Mouse (Mus musculus) splenic B cell, adult 2 months (primary cell): ENCODE measurements around the gene Rpl7a.
"Not testable (repeated sequence)": the region's sequence is repeated elsewhere in the genome, so short reads cannot be mapped to it uniquely, and the experiment has no call there.

Experiments used
- DNase-seq: peaks from one replicate; pipeline ENCODE4 v3.0.0-alpha.2; 2011; ENCODE audit warnings: low read depth, low spot score
- H3K27me3 ChIP-seq: 2 replicates; pipeline ENCODE4 v1.6.1; 2012; ENCODE audit warnings: mild to moderate bottlenecking, low read length, moderate library complexity, mixed read lengths; ENCODE audit not compliant: control insufficient read depth, poor library complexity, insufficient read depth, severe bottlenecking
- H3K36me3 ChIP-seq: 2 replicates; pipeline ENCODE4 v1.6.1; 2012; ENCODE audit warnings: mild to moderate bottlenecking, low read length, moderate library complexity, mixed read lengths; ENCODE audit not compliant: control insufficient read depth, poor library complexity, insufficient read depth, severe bottlenecking

Gene Rpl7a

GRCm38 (mm10) chr2:26910124-26910993 is at the start of gene Rpl7a, which contains the start of gene Med22:
TSS of gene Rpl7a (plus strand) at chr2:26910764.
TSS of gene Med22 (minus strand) at chr2:26910677.
- Histone ChIP-seq H3K36me3 (peaks cover 14% of the 10 kb centered on the region), H3K27me3 (no peaks in the 10 kb centered on the region)
- peak; percentile 99 for DNase-seq

- no peaks in the 10 kb centered on the region for H3K36me3 ChIP-seq
- H3K27me3 ChIP-seq = no peaks in the 10 kb centered on the region; the same call in 1 of the 2 replicates
- no peak for DNase-seq
These were observed 47.7 kb upstream of the Rpl7a start for GRCm38 (mm10) chr2:26862856-26863255.

- H3K36me3 ChIP-seq = no peaks in the 10 kb centered on the region
- no peaks in the 10 kb centered on the region; the same call in 1 of the 2 replicates for H3K27me3 ChIP-seq
- no peak for DNase-seq
These were observed 45.7 kb upstream of the Rpl7a start, which contains the start of gene Abo for GRCm38 (mm10) chr2:26864879-26865278. TSS of gene Abo (minus strand) at chr2:26864979.

GRCm38 (mm10) chr2:26870666-26871065 is 39.9 kb upstream of the Rpl7a start:
- H3K27me3 ChIP-seq = no peaks in the 10 kb centered on the region; the same call in 1 of the 2 replicates
- DNase-seq = no peak
- H3K36me3 ChIP-seq = no peaks in the 10 kb centered on the region

- Histone ChIP-seq H3K27me3 (no peaks in the 10 kb centered on the region), H3K36me3 (no peaks in the 10 kb centered on the region)
- no peak for DNase-seq
These were observed 32.0 kb upstream of the Rpl7a start for GRCm38 (mm10) chr2:26878571-26878970.

GRCm38 (mm10) chr2:26885541-26885940 is 25.0 kb upstream of the Rpl7a start:
- not testable (repeated sequence) for H3K36me3 ChIP-seq, DNase-seq, H3K27me3 ChIP-seq

- H3K36me3 ChIP-seq, DNase-seq: not testable (repeated sequence)
These were observed 24.4 kb upstream of the Rpl7a start for GRCm38 (mm10) chr2:26886170-26886569.

GRCm38 (mm10) chr2:26895898-26896297 is 14.7 kb upstream of the Rpl7a start:
- no peak for DNase-seq
- Histone ChIP-seq H3K27me3 (no peaks in the 10 kb centered on the region), H3K36me3 (peaks cover 19% of the 10 kb centered on the region; the same call in 1 of the 2 replicates)

More at GRCm38 (mm10) chr2:26886170-26886569, 24.4 kb upstream of the Rpl7a start:
- H3K27me3 ChIP-seq = not testable (repeated sequence)

GRCm38 (mm10) chr2:26900731-26901130 is 9.8 kb upstream of the Rpl7a start:
- Histone ChIP-seq H3K27me3 (no peaks in the 10 kb centered on the region), H3K36me3 (peaks cover 6% of the 10 kb centered on the region; the same call in 1 of the 2 replicates)
- DNase-seq = no peak

- Histone ChIP-seq H3K27me3 (no peaks in the 10 kb centered on the region), H3K36me3 (peaks cover 6% of the 10 kb centered on the region; the same call in 1 of the 2 replicates)
- DNase-seq = peak; percentile 52
These were observed 8.6 kb upstream of the Rpl7a start for GRCm38 (mm10) chr2:26901834-26902400.

- peaks cover 5% of the 10 kb centered on the region; the same call in 1 of the 2 replicates for H3K36me3 ChIP-seq
- H3K27me3 ChIP-seq = no peaks in the 10 kb centered on the region
- peak; percentile 94 for DNase-seq
These were observed 7.9 kb upstream of the Rpl7a start, which contains the start of gene Surf6 for GRCm38 (mm10) chr2:26902467-26903220. TSS of gene Surf6 (minus strand) at chr2:26902879.

GRCm38 (mm10) chr2:26903311-26903710 is 7.3 kb upstream of the Rpl7a start:
- DNase-seq = peak; percentile 28
- H3K36me3 ChIP-seq = 0 out of 2 replicates have a peak, but pooled peaks cover 2% of the 10 kb centered on the region
- H3K27me3 ChIP-seq = no peaks in the 10 kb centered on the region

GRCm38 (mm10) chr2:26905936-26906335 is 4.6 kb upstream of the Rpl7a start:
- no peak for DNase-seq

GRCm38 (mm10) chr2:26906431-26906830 is 4.1 kb upstream of the Rpl7a start:
- peaks cover under 1% of the 10 kb centered on the region for H3K36me3 ChIP-seq
- H3K27me3 ChIP-seq = no peaks in the 10 kb centered on the region
- DNase-seq = no peak

More at GRCm38 (mm10) chr2:26905936-26906335, 4.6 kb upstream of the Rpl7a start:
- Histone ChIP-seq H3K27me3 (no peaks in the 10 kb centered on the region), H3K36me3 (no peaks in the 10 kb centered on the region)
